13 mouse cellular contexts compared by ENCODE assay signal in genomic region chr14:30573235-30573634, GRCm38 (mm10).
"Had no signal": no experiment of that assay in that cellular context is flagged by ENCODE, and none has a peak within 500 bp of the region (broad histone marks: within the 10 kb centered on the region; RNA-seq: fewer than 3 reads in every experiment).

No protein-coding gene starts in this region.

- H3K4me3 ChIP-seq: kidney, embryonic 15.5 days; limb, embryonic 13.5 days; midbrain, embryonic 10.5 days; myocyte; neural tube, embryonic 15.5 days had no signal

- H3K4me2 ChIP-seq: kidney, embryonic 15.5 days; limb, embryonic 13.5 days; neural tube, embryonic 15.5 days had no signal

- H3K9me3 ChIP-seq: kidney, embryonic 15.5 days; limb, embryonic 13.5 days; midbrain, embryonic 10.5 days; neural tube, embryonic 15.5 days had no signal

- H3K27me3 ChIP-seq: kidney, embryonic 15.5 days; limb, embryonic 13.5 days; neural tube, embryonic 15.5 days had no signal

- H3K9ac ChIP-seq: kidney, embryonic 15.5 days; limb, embryonic 13.5 days; liver, embryonic 14.5 days; neural tube, embryonic 15.5 days had no signal

- H3K27ac ChIP-seq: kidney, embryonic 15.5 days; limb, embryonic 13.5 days; liver, embryonic 14.5 days; midbrain, embryonic 10.5 days; neural tube, embryonic 15.5 days had no signal

- DNase-seq: kidney, adult 2 months; layer of hippocampus, adult 9-11 months; layer of hippocampus, postnatal 36 days; lung, adult 2 months; midbrain, embryonic 14.5 days; right cerebral cortex, postnatal 25 days; thymus, postnatal 36 days had no signal

- H3K4me1 ChIP-seq: neural tube, embryonic 15.5 days had no signal
